Mouse (Mus musculus) forebrain, embryonic 11.5 days (tissue): ENCODE data around the gene Olfr594. TPM values are rescaled to one million over a fixed set of nuclear protein-coding genes. Genes with fewer than 3 reads are reported as not detected.
"Not testable (repeated sequence)": the region's sequence is repeated elsewhere in the genome, so short reads cannot be mapped to it uniquely, and the experiment has no call there.

Source experiments
- ATAC-seq: fragments of 200-750 bp; cut with Nextera tagmentation; replicated peaks from 2 replicates; pipeline ENCODE4 v1.8.0; 2017; ENCODE audit warnings: moderate TSS enrichment; ENCODE audit not compliant: low FRiP score
- DNase-seq: peaks from one replicate; pipeline ENCODE4 v3.0.0-alpha.2; 2017; ENCODE audit warnings: low spot score
- H3K27ac ChIP-seq: fragments of 300-500 bp; sonication (generic); 2 replicates; pipeline ENCODE4 v1.5.1; 2014; ENCODE audit warnings: low read depth, low read length
- H3K27me3 ChIP-seq: fragments of 300-500 bp; sonication (generic); 2 replicates; pipeline ENCODE4 v1.6.1; 2014; ENCODE audit warnings: mild to moderate bottlenecking, low read length, mixed read lengths; ENCODE audit not compliant: control insufficient read depth, insufficient read depth
- H3K36me3 ChIP-seq: fragments of 300-500 bp; sonication (generic); 2 replicates; pipeline ENCODE4 v1.6.1; 2014; ENCODE audit warnings: mild to moderate bottlenecking, low read length, moderate library complexity, mixed read lengths; ENCODE audit not compliant: control insufficient read depth, insufficient read depth
- H3K4me1 ChIP-seq: fragments of 300-500 bp; sonication (generic); replicated peaks from 2 replicates; pipeline ENCODE4 v1.6.1; 2014; ENCODE audit warnings: low read length, mixed read lengths; ENCODE audit not compliant: control insufficient read depth, insufficient read depth
- H3K4me2 ChIP-seq: fragments of 300-500 bp; sonication (generic); 2 replicates; pipeline ENCODE4 v1.6.1; 2014; ENCODE audit warnings: low read depth, mild to moderate bottlenecking, low read length, moderate library complexity, mixed read lengths; ENCODE audit not compliant: severe bottlenecking
- H3K4me3 ChIP-seq: fragments of 300-500 bp; sonication (generic); 2 replicates; pipeline ENCODE4 v1.5.1; 2014; ENCODE audit warnings: low read depth, low read length
- H3K9ac ChIP-seq: fragments of 300-500 bp; sonication (generic); 2 replicates; pipeline ENCODE4 v1.6.1; 2014; ENCODE audit warnings: low read length
- H3K9me3 ChIP-seq: fragments of 300-500 bp; sonication (generic); 2 replicates; pipeline ENCODE4 v1.6.1; 2016; ENCODE audit warnings: low read length, mixed read lengths; ENCODE audit not compliant: control insufficient read depth
- WGBS: fragments of 180-500 bp; shearing (Covaris S2); extraction: QIAGEN DNeasy Blood & Tissue Kit; methylation state at CpG from one replicate; pipeline ENCODE4 v1.1.7; 2014; 5-methylcytosine and 5-hydroxymethylcytosine counted together
- microRNA-seq: library from miRNA; unstranded; fragments of <30 nt; microRNA quantifications from one replicate; pipeline ENCODE4, GENCODE M21; 2016; ENCODE audit not compliant: insufficient number of aligned reads
- polyA plus RNA-seq: library from polyadenylated mRNA; unstranded; fragments of >200 nt; fragmentation: Nextera tagmentation; extraction: Ambion mirVana; gene quantifications from 2 replicates; pipeline ENCODE4 v1.2.1, GENCODE M21; 2014

The Olfr594 gene
- polyA plus RNA-seq: not detected in 2 replicates

DNA sequence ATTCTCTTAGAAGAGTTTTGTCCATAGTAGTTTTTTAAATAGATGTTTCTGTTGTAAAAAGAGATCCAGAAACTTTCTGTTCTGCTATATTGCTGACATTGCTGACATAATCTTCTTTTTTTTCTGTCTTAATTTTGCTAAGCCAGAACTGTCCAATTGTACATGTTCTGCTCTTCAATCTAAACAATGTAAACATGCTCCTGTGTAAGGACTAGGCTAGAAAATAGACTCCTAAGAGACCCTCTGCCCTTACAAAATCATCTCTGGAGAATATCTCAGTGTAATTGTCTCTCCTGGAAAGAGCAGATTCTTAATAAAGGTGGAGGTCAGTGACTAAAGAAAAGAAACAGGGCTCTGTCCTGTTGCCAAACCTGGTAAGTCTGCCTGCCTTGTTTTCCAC lies at the start of gene Olfr594:
Olfr594 (plus strand) TSS at position 301 of the 400 bp plus-strand sequence.
- no peaks in the 10 kb centered on the region for H3K36me3 ChIP-seq
- H3K27ac ChIP-seq: no peak within 1 kb of the TSS
- no peak within 1 kb of the TSS for H3K4me2 ChIP-seq
- no peaks in the 10 kb centered on the region for H3K27me3 ChIP-seq
- no peaks in the 10 kb centered on the region for H3K4me1 ChIP-seq
- no peak for ATAC-seq
- H3K9me3 ChIP-seq: no peaks in the 10 kb centered on the region
- DNase-seq: no peak
- H3K4me3 ChIP-seq: no peak within 1 kb of the TSS
- H3K9ac ChIP-seq: no peak within 1 kb of the TSS

DNA sequence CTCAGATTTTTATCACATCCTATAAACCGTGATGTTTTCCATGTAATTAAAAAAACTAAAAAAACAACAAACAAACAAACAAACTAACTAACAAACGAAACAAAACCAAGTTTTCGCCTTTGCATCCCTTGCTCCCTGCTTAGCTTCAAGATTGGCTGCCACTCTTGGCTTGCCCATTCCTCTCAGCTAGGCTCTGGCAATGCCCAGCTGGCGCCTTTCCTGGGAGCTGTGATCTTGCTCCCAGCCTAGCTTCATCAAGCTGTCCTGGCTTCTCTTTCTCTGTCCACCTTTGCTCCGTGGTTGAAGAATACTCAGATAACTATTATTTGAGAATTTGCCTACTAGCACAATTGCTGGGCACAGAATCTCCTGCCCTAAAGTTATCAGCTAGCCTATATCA lies 47.1 kb upstream of the Olfr594 start:
- 81% methylated on average over 5 of the region's 5 CpGs for WGBS
- Histone ChIP-seq H3K4me1 (no peaks in the 10 kb centered on the region), H3K9ac (no peak overlapping the region), H3K36me3 (no peaks in the 10 kb centered on the region), H3K27me3 (no peaks in the 10 kb centered on the region), H3K4me3 (no peak overlapping the region), H3K4me2 (no peak overlapping the region), H3K9me3 (no peaks in the 10 kb centered on the region), H3K27ac (no peak overlapping the region)
- no peak for ATAC-seq
- DNase-seq: no peak

DNA sequence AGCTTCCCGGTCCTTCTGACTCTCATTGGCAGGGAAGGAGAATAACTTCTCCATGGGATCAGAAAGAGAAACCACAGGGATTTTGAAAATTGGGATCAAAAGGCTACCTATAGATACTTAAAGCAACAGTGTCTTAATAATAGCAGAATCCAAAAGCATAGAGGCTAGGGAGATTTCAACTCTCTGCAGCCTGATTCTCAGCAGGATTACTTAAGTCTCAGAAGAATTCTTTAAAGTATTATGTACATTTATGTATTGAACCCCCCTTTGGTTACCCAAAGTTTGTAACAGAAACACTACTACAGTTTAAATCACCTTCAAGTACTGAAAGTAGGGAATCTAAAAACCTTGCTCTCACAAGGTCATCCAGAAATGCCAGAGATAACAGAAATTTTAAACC lies 38.6 kb upstream of the Olfr594 start, which contains the start of gene Olfr591:
Olfr591 (minus strand) TSS at position 101 of the 400 bp plus-strand sequence.
- no peak within 1 kb of the TSS for H3K27ac ChIP-seq
- no peak within 1 kb of the TSS for H3K9ac ChIP-seq
- peaks cover 3% of the 10 kb centered on the region; the same call in 1 of the 2 replicates for H3K9me3 ChIP-seq
- 73% methylated on average over 1 of the region's 1 CpGs for WGBS
- ATAC-seq (no peak), DNase-seq (no peak)
- H3K4me1 ChIP-seq: no peaks in the 10 kb centered on the region
- no peaks in the 10 kb centered on the region for H3K36me3 ChIP-seq
- no peak within 1 kb of the TSS for H3K4me2 ChIP-seq
- H3K27me3 ChIP-seq: no peaks in the 10 kb centered on the region
- H3K4me3 ChIP-seq: no peak within 1 kb of the TSS

DNA sequence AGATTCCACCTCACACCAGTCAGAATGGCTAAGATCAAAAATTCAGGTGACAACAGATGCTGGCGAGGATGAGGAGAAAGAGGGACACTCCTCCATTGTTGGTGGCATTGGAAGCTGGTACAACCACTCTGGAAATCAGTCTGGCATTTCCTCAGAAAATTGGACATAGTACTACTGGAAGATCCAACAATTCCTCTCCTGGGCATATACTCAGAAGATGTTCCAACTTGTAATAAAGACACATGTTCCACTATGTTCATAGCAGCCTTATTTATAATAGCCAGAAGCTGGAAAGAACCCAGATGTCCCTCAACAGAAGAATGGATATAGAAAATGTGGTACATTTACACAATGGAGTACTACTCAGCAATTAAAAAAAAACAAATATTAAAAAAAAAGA lies 32.3 kb upstream of the Olfr594 start, which contains the start of gene Olfr592:
Olfr592 (plus strand) TSS at position 301 of the 400 bp plus-strand sequence.
- not testable (repeated sequence) for H3K4me3 ChIP-seq, H3K27me3 ChIP-seq, H3K27ac ChIP-seq, ATAC-seq, H3K9me3 ChIP-seq, DNase-seq, H3K4me2 ChIP-seq, H3K36me3 ChIP-seq, H3K9ac ChIP-seq, H3K4me1 ChIP-seq
- 69% methylated on average over 1 of the region's 1 CpGs for WGBS

DNA sequence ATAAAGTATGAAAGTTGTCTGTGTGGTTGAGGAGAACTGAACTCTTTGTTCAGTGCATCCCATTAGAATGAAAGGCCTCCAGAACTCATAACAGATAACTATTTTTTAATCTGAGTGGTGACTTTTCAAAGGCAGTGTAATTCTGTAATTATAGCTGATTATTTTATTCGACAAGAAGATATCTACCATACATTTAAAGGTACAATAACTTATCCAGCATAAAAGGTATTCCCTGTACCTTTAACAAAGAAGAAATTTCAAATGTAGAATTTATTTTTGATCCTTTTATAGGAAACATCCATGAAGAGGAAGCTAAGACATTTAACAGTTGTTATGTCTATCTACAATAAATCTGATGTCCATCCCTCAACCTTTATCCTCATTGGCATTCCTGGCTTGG lies 5.2 kb upstream of the Olfr594 start, which contains the start of gene Olfr593:
Olfr593 (plus strand) TSS at position 301 of the 400 bp plus-strand sequence.
- Histone ChIP-seq H3K27me3 (no peaks in the 10 kb centered on the region), H3K27ac (no peak within 1 kb of the TSS), H3K4me3 (no peak within 1 kb of the TSS), H3K9me3 (no peaks in the 10 kb centered on the region), H3K4me1 (no peaks in the 10 kb centered on the region), H3K9ac (no peak within 1 kb of the TSS), H3K4me2 (no peak within 1 kb of the TSS), H3K36me3 (no peaks in the 10 kb centered on the region)
- WGBS: 86% methylated on average over 1 of the region's 1 CpGs
- DNase-seq: no peak
- ATAC-seq: no peak

- not testable (repeated sequence) for DNase-seq, H3K27ac ChIP-seq, H3K9me3 ChIP-seq, H3K4me3 ChIP-seq, H3K4me2 ChIP-seq, H3K4me1 ChIP-seq, H3K9ac ChIP-seq, H3K27me3 ChIP-seq, H3K36me3 ChIP-seq, ATAC-seq
- 85% methylated on average over 5 of the region's 5 CpGs for WGBS
Measured at GRCm38 (mm10) chr7:103212050-103212449, 4.7 kb upstream of the Olfr594 start.

DNA sequence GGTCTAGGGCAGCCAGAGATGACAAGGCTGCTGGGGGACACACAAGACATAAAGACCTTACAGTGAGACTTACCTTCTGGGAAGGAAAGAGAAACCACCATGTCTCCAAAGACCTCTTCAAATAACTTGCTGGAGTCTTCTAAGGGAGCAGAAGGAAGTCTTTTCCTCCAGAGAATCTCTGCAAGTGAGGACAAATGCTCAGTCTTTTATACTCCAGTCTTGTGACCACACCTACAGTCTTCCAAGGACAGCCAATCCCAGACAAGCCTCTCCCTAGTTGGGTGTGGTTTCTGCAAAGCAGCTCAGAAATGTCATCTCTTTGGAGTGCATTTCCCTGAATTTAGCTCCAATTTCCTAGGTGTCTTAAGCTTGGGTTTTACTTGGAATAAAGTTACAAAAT lies 35.6 kb downstream of the Olfr594 start, which contains the start of gene Usp17ld:
Usp17ld (minus strand) TSS at position 101 of the 400 bp plus-strand sequence.
- not testable (repeated sequence) for H3K27ac ChIP-seq, H3K4me1 ChIP-seq, ATAC-seq, H3K36me3 ChIP-seq, H3K9me3 ChIP-seq, H3K9ac ChIP-seq, H3K4me2 ChIP-seq, H3K4me3 ChIP-seq, DNase-seq, H3K27me3 ChIP-seq

Small RNA genes lying within 50 kb of the gene (microRNA-seq; reads per million reads assigned to microRNA genes)
- gene Gm23550 (not detected), gene Gm25171 (not detected)

Other genes with a start within 250 kb of the Olfr594 start
- not detected in 2 replicates for gene Olfr577, start 241.1 kb upstream of the Olfr594 start, polyA plus RNA-seq
- not detected in 2 replicates for gene Olfr578, start 227.7 kb upstream of the Olfr594 start, polyA plus RNA-seq
- gene Olfr582, start 179.0 kb upstream of the Olfr594 start, polyA plus RNA-seq: not detected in 2 replicates
- not detected in 2 replicates for gene Olfr583, start 165.7 kb upstream of the Olfr594 start, polyA plus RNA-seq
- gene Olfr584, start 135.1 kb upstream of the Olfr594 start, polyA plus RNA-seq: not detected in 2 replicates
- not detected in 2 replicates for gene Olfr585, start 119.3 kb upstream of the Olfr594 start, polyA plus RNA-seq
- gene Olfr586, start 91.4 kb upstream of the Olfr594 start, polyA plus RNA-seq: not detected in 2 replicates
- not detected in 2 replicates for gene Olfr588-ps1, start 76.1 kb upstream of the Olfr594 start, polyA plus RNA-seq
- not detected in 2 replicates for gene Olfr589, start 60.6 kb upstream of the Olfr594 start, polyA plus RNA-seq
- gene Olfr591, start 38.7 kb upstream of the Olfr594 start, polyA plus RNA-seq: not detected in 2 replicates
- not detected in 2 replicates for gene Olfr592, start 32.2 kb upstream of the Olfr594 start, polyA plus RNA-seq
- not detected in 2 replicates for gene Olfr593, start 5.1 kb upstream of the Olfr594 start, polyA plus RNA-seq
- gene Usp17ld, start 35.5 kb downstream of the Olfr594 start, polyA plus RNA-seq: not detected in 2 replicates
- gene Olfr596, start 88.7 kb downstream of the Olfr594 start, polyA plus RNA-seq: not detected in 2 replicates
- not detected in 2 replicates for gene Olfr597, start 99.3 kb downstream of the Olfr594 start, polyA plus RNA-seq
- gene Olfr598, start 106.6 kb downstream of the Olfr594 start, polyA plus RNA-seq: not detected in 2 replicates
- not detected in 2 replicates for gene Olfr599, start 118.9 kb downstream of the Olfr594 start, polyA plus RNA-seq
- not detected in 2 replicates for gene Olfr600, start 132.7 kb downstream of the Olfr594 start, polyA plus RNA-seq
- not detected in 2 replicates for gene Olfr601, start 145.7 kb downstream of the Olfr594 start, polyA plus RNA-seq
- gene Olfr603, start 169.2 kb downstream of the Olfr594 start, polyA plus RNA-seq: not detected in 2 replicates
- gene Usp17lc, start 198.1 kb downstream of the Olfr594 start, polyA plus RNA-seq: not detected in 2 replicates
- gene Olfr605, start 228.4 kb downstream of the Olfr594 start, polyA plus RNA-seq: not detected in 2 replicates
- gene Olfr606, start 232.1 kb downstream of the Olfr594 start, polyA plus RNA-seq: not detected in 2 replicates
- not detected in 2 replicates for gene Olfr607, start 247.2 kb downstream of the Olfr594 start, polyA plus RNA-seq